Mouse (Mus musculus): Measurements from ENCODE around the gene Prkcz. TPM values are rescaled to one million over a fixed set of nuclear protein-coding genes. Genes with fewer than 3 reads are reported as not detected.
A peak's percentile ranks its signal among the peaks of the same experiment; 100 is the strongest.

Gene Prkcz
- polyA plus RNA-seq, 1 experiment from 2014 or later = 93.9 TPM

DNA sequence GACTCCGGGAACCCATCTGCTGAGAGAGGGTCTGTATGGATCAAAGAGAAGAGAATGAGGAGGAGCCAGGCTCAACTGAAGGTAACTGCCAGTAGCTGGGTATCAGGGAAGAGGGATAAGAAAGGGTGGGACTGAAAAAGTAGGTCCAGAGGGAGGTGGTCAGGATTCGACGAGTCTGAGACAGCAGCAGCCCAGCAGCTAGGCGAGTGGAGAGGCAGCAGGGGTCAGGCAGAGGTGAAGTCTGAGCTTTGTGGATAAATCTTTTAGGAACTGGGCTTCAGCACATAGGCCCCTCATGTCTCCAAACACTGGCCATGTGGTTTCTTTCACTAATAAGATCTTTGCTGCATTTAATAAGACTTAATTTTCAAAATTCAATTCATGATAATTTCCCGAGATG is 86.7 kb downstream of the Prkcz start:
- no peaks in the 10 kb centered on the region for H3K9me3 ChIP-seq (ENCODE audit: control insufficient read depth, low read length)
- ATAC-seq = no peak
- no peak overlapping the region for H3K4me3 ChIP-seq (ENCODE audit: low read length)
- 55% methylated on average over 5 of the region's 5 CpGs for WGBS
- peaks cover 17% of the 10 kb centered on the region for H3K36me3 ChIP-seq (ENCODE audit: control insufficient read depth, insufficient read depth, low read length)
- H3K4me1 ChIP-seq (ENCODE audit: control insufficient read depth, insufficient read depth, low read depth, low read length) = no peaks in the 10 kb centered on the region
- no peak overlapping the region for H3K27ac ChIP-seq (ENCODE audit: low read depth, low read length)
- no peak overlapping the region for H3K4me2 ChIP-seq (ENCODE audit: low read length)
- H3K9ac ChIP-seq (ENCODE audit: low read depth, low read length) = no peak overlapping the region
- no peaks in the 10 kb centered on the region for H3K27me3 ChIP-seq (replicated peaks; ENCODE audit: control insufficient read depth, insufficient read depth, low read length)

DNA sequence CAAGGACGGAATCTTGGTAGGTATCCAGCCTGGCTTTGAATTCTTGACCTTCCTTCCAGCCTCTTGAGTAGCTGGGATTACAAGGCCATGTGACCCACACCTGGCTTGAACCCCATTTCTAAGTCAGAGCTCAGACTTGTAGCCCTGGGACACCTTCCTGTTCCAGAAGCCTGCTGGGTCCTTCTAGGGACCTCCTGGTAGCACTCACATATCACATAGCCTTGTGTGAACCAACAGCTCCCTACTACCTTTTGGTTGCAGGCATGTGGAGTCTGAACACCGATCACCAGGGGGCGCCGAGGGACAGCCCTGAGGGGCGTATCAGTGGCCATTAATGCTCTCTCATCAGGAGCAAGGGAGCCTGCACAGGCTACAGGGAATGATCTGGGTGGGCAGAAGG is 92.8 kb downstream of the Prkcz start:
- 39% methylated on average over 5 of the region's 5 CpGs for WGBS

DNA sequence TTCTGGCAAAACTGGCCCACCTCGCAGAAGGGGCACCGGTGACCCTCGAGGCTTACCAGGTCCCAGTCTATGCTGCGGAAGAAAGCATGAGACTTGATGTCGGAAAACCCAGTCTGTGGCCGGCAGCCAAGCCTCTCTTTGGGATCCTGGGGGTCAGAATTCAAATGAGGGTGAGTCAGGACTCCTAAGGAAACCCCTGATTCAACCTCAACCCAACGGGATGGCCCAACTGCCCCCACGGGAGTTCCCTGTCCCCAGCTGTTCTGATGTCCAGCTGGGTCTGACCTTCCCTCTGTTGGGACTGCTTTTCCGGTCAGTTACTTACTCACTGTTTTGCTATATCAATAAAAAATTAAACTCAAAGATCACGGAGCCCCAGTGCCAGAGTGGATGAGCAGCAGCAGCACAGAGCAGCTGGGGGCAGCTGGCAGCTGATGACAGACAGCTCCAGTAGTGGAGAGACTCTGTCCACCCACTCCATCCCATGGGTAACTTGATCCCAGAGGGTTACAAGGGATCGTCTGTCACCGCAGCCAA is 93.5 kb downstream of the Prkcz start:
- H3K36me3 ChIP-seq (ENCODE audit: control insufficient read depth, insufficient read depth, low read length) = peaks cover 25% of the 10 kb centered on the region
- H3K9me3 ChIP-seq (ENCODE audit: control insufficient read depth, low read length) = no peaks in the 10 kb centered on the region
- no peak overlapping the region for H3K4me3 ChIP-seq (ENCODE audit: low read length)
- H3K9ac ChIP-seq (ENCODE audit: low read depth, low read length) = no peak overlapping the region
- H3K4me2 ChIP-seq (ENCODE audit: low read length) = no peak overlapping the region
- no peak overlapping the region for H3K27ac ChIP-seq (ENCODE audit: low read depth, low read length)
- no peak for ATAC-seq
- no peaks in the 10 kb centered on the region; the same call in 1 of the 2 replicates for H3K4me1 ChIP-seq (ENCODE audit: control insufficient read depth, insufficient read depth, low read depth, low read length)
- H3K27me3 ChIP-seq (replicated peaks; ENCODE audit: control insufficient read depth, insufficient read depth, low read length) = no peaks in the 10 kb centered on the region
- WGBS = 59% methylated on average over 12 of the region's 12 CpGs

More for the DNA sequence above, 92.8 kb downstream of the Prkcz start:
- no peaks in the 10 kb centered on the region for H3K27me3 ChIP-seq (replicated peaks; ENCODE audit: control insufficient read depth, insufficient read depth, low read length)
- H3K4me3 ChIP-seq (ENCODE audit: low read length) = no peak overlapping the region
- no peaks in the 10 kb centered on the region; the same call in 1 of the 2 replicates for H3K4me1 ChIP-seq (ENCODE audit: control insufficient read depth, insufficient read depth, low read depth, low read length)
- peaks cover 25% of the 10 kb centered on the region for H3K36me3 ChIP-seq (ENCODE audit: control insufficient read depth, insufficient read depth, low read length)
- no peak overlapping the region for H3K27ac ChIP-seq (ENCODE audit: low read depth, low read length)
- ATAC-seq = no peak
- H3K4me2 ChIP-seq (ENCODE audit: low read length) = no peak overlapping the region
- H3K9ac ChIP-seq (ENCODE audit: low read depth, low read length) = no peak overlapping the region
- H3K9me3 ChIP-seq (ENCODE audit: control insufficient read depth, low read length) = no peaks in the 10 kb centered on the region

DNA sequence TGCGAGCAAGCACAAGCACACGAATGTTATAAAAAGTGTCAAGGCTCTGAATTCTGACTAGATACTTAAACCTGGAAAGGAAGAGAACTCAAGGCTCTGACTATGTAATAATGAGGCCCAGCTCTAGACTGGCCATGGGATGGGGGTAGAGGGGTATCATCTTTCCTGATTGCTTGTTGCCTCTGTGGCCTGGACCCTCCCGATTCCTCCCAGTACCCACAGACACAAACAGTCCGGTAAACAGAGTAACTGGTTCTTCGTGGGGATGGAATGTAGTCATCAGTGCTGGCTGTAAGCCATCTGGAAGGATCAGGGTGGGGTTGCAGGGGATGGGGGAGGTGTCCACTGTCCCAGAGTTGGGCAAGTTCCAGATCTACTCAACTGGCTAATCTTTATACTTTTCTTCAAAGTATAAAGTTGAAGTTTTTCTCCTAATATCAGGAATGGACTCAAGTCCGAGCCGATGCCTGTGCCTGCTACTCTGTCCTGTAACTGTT is 94.1 kb downstream of the Prkcz start:
- Histone ChIP-seq H3K9ac (ENCODE audit: low read depth, low read length) (no peak overlapping the region), H3K9me3 (ENCODE audit: control insufficient read depth, low read length) (no peaks in the 10 kb centered on the region), H3K4me1 (ENCODE audit: control insufficient read depth, insufficient read depth, low read depth, low read length) (no peaks in the 10 kb centered on the region; the same call in 1 of the 2 replicates), H3K36me3 (ENCODE audit: control insufficient read depth, insufficient read depth, low read length) (peaks cover 25% of the 10 kb centered on the region), H3K27ac (ENCODE audit: low read depth, low read length) (no peak overlapping the region), H3K4me2 (ENCODE audit: low read length) (no peak overlapping the region), H3K4me3 (ENCODE audit: low read length) (no peak overlapping the region), H3K27me3 (replicated peaks; ENCODE audit: control insufficient read depth, insufficient read depth, low read length) (no peaks in the 10 kb centered on the region)
- WGBS = 76% methylated on average over 7 of the region's 7 CpGs
- ATAC-seq = no peak

DNA sequence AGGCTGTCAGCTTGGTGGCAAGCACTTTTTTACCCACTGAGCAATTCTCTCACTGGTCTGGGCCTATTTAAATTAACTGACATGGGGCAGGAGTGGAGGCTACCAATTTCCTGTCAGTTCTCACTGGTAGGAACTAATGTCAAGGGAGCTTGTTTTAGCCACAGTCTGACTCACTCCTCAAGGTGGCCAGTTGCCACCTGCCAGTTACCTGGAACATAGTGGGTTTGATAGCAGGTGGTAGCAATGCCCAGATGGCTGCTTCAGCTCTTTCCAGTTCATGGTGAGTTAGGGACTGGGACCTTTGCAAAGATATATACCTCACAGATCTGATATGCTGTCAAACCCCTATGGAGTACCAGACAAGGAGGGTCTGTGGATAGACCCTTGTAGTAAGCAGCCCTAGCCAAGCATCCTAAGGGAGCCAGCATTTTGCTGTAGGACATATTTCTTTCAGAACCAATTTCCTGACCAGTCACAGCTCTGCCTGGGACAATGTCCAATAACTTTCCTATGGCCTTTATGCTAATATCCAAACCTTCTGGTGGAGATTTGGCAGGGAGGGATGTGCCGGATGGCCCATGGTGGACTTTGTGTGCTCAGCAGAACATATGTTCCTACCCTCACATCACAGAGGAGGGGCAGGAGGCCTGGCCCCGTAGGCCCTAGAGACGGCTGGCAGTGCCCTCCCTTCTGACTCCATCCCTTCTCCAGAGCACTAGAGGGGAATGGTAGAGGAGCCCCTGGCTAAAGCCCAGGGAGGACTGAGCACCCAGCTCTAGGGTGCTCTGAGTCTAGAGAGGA is 96.4 kb downstream of the Prkcz start:
- 77% methylated on average over 3 of the region's 3 CpGs for WGBS
- Histone ChIP-seq H3K4me1 (ENCODE audit: control insufficient read depth, insufficient read depth, low read depth, low read length) (no peaks in the 10 kb centered on the region; the same call in 1 of the 2 replicates), H3K4me3 (ENCODE audit: low read length) (no peak overlapping the region), H3K27ac (ENCODE audit: low read depth, low read length) (no peak overlapping the region; the same call in 1 of the 2 replicates), H3K36me3 (ENCODE audit: control insufficient read depth, insufficient read depth, low read length) (peaks cover 20% of the 10 kb centered on the region), H3K4me2 (ENCODE audit: low read length) (no peak overlapping the region), H3K9me3 (ENCODE audit: control insufficient read depth, low read length) (peaks cover 3% of the 10 kb centered on the region; the same call in 1 of the 2 replicates), H3K27me3 (replicated peaks; ENCODE audit: control insufficient read depth, insufficient read depth, low read length) (no peaks in the 10 kb centered on the region), H3K9ac (ENCODE audit: low read depth, low read length) (no peak overlapping the region)
- peak; percentile 49 for ATAC-seq

DNA sequence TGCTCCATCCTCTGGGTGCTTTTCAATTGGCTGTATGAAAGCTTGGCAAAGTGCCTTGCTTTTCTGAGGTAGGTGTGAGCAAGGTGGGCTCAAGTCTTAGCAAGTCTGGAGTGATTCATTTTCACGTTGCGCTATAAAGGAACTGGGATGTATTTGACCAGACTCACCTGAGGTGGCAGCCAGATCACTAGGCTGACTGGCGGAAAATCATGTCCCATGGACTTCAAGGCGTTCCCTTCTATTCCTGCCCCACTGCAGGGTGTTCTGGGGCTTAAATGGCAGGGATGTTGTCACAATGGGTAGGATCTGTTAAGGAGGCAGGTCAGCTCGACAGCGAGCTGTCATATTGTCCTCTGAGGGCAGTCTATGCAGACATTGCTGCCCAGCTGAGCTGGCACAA is 108.9 kb downstream of the Prkcz start:
- 78% methylated on average over 6 of the region's 6 CpGs for WGBS
- Histone ChIP-seq H3K4me1 (ENCODE audit: control insufficient read depth, insufficient read depth, low read depth, low read length) (peaks cover 27% of the 10 kb centered on the region), H3K9ac (ENCODE audit: low read depth, low read length) (peak overlapping the region; percentile 31)

DNA sequence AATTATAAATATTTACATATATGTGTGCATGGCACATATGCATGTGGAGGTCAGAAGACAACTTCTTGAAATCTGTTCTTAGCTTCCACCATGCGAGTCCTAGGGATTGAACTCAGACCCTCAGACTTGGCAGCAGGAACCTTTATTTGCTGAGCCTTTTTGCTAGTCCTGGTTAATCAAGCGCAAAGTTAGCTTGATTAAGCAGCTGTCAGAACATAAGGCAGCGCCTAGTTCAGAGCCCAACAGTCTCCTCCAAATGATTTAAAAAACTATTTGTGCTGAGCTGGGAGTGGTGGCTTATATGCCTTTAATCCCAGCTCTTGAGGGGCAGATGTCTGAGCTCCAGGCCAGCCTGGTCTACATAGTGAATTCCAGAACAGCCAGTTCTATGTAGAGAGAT is 110.0 kb downstream of the Prkcz start:
- Histone ChIP-seq H3K4me2 (ENCODE audit: low read length) (peak overlapping the region; percentile 96), H3K36me3 (ENCODE audit: control insufficient read depth, insufficient read depth, low read length) (0 out of 2 replicates have a peak, but pooled peaks cover 3% of the 10 kb centered on the region), H3K9me3 (ENCODE audit: control insufficient read depth, low read length) (no peaks in the 10 kb centered on the region), H3K9ac (ENCODE audit: low read depth, low read length) (no peak overlapping the region), H3K4me3 (ENCODE audit: low read length) (no peak overlapping the region; the same call in 1 of the 2 replicates), H3K4me1 (ENCODE audit: control insufficient read depth, insufficient read depth, low read depth, low read length) (peaks cover 27% of the 10 kb centered on the region), H3K27ac (ENCODE audit: low read depth, low read length) (no peak overlapping the region; the same call in 1 of the 2 replicates), H3K27me3 (replicated peaks; ENCODE audit: control insufficient read depth, insufficient read depth, low read length) (no peaks in the 10 kb centered on the region)
- ATAC-seq = no peak
- WGBS = 49% methylated on average over 3 of the region's 3 CpGs

More for the DNA sequence above, 108.9 kb downstream of the Prkcz start:
- Histone ChIP-seq H3K4me3 (ENCODE audit: low read length) (no peak overlapping the region), H3K27me3 (replicated peaks; ENCODE audit: control insufficient read depth, insufficient read depth, low read length) (no peaks in the 10 kb centered on the region), H3K4me2 (ENCODE audit: low read length) (0 out of 2 replicates have a peak overlapping the region, but pooled peaks have one; percentile 7), H3K36me3 (ENCODE audit: control insufficient read depth, insufficient read depth, low read length) (0 out of 2 replicates have a peak, but pooled peaks cover 6% of the 10 kb centered on the region), H3K9me3 (ENCODE audit: control insufficient read depth, low read length) (no peaks in the 10 kb centered on the region), H3K27ac (ENCODE audit: low read depth, low read length) (no peak overlapping the region)
- ATAC-seq = no peak

DNA sequence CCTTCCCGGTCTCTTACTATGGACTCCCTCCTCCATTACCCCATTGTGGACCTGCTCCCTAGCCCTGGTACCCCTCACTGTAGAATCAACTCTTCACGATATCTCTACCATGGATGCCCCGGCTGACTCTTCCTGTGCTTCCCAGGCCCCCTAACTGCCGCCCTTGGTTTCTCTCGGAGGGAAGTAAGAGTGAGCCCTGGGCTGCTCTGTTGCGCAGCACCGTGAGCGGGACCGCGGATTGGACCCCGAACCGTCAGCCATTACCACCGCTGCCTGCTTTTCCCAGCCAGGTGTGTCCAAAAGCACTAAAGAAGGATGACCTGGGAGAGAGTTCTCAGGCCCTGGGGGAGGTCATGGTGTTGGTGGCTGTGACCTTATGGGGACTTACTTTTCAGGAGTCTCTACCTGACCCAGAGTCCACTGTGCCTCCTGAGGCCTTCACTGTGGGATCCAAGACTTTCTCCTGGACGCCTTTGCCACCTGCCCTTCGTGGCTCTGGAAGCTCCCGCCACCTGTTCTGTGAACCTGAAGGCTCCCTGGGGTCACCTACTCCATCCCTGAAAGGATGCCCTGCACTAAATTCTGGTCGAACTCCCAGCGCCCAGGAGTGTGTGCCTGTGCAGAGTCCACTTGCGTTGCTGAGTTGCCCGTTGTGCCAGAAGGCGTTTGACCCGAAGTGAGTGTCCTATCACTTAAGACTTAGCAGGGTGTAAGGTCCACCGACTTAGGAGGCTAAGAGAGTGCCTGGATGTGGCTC is 110.6 kb downstream of the Prkcz start:
- Histone ChIP-seq H3K4me2 (ENCODE audit: low read length) (peak overlapping the region; percentile 96), H3K36me3 (ENCODE audit: control insufficient read depth, insufficient read depth, low read length) (0 out of 2 replicates have a peak, but pooled peaks cover 2% of the 10 kb centered on the region), H3K27ac (ENCODE audit: low read depth, low read length) (peak overlapping the region; percentile 99), H3K9ac (ENCODE audit: low read depth, low read length) (peak overlapping the region; percentile 86), H3K4me3 (ENCODE audit: low read length) (peak overlapping the region; percentile 66), H3K4me1 (ENCODE audit: control insufficient read depth, insufficient read depth, low read depth, low read length) (peaks cover 27% of the 10 kb centered on the region), H3K9me3 (ENCODE audit: control insufficient read depth, low read length) (no peaks in the 10 kb centered on the region), H3K27me3 (replicated peaks; ENCODE audit: control insufficient read depth, insufficient read depth, low read length) (no peaks in the 10 kb centered on the region)
- WGBS = 12% methylated on average over 23 of the region's 23 CpGs
- peak; percentile 25 for ATAC-seq

All from hindbrain, embryonic 16.5 days (tissue).